Mouse (Mus musculus): Measurements from ENCODE around the gene Raf1. TPM values are rescaled to one million over a fixed set of nuclear protein-coding genes. Genes with fewer than 3 reads are reported as not detected.

The Raf1 gene
- polyA plus RNA-seq, 1 experiment from 2014 or later, result 135 TPM

GRCm38 (mm10) chr6:115694441-115694842 lies 18.0 kb upstream of the Raf1 start:
- 59% methylated on average over 9 of the region's 9 CpGs for WGBS

GRCm38 (mm10) chr6:115692963-115693730 lies 16.7 kb upstream of the Raf1 start:
- Histone ChIP-seq H3K9me3 (no peaks in the 10 kb centered on the region; the same call in 1 of the 2 replicates), H3K36me3 (no peaks in the 10 kb centered on the region), H3K4me1 (replicated peaks) (peaks cover 13% of the 10 kb centered on the region), H3K27me3 (ENCODE audit: insufficient read depth, poor library complexity, severe bottlenecking) (no peaks in the 10 kb centered on the region), H3K27ac (no peak overlapping the region), H3K4me3 (no peak overlapping the region)
- DNase-seq (ENCODE audit: low spot score), result peak; percentile 21
- 73% methylated on average over 5 of the region's 5 CpGs for WGBS

More at GRCm38 (mm10) chr6:115694441-115694842, 18.0 kb upstream of the Raf1 start:
- Histone ChIP-seq H3K27ac (no peak overlapping the region), H3K36me3 (no peaks in the 10 kb centered on the region), H3K9me3 (no peaks in the 10 kb centered on the region; the same call in 1 of the 2 replicates), H3K4me1 (replicated peaks) (peaks cover 14% of the 10 kb centered on the region), H3K4me3 (no peak overlapping the region), H3K27me3 (ENCODE audit: insufficient read depth, poor library complexity, severe bottlenecking) (no peaks in the 10 kb centered on the region)
- no peak for DNase-seq (ENCODE audit: low spot score)

- H3K4me3 ChIP-seq, result no peak overlapping the region
- no peaks in the 10 kb centered on the region; the same call in 1 of the 2 replicates for H3K9me3 ChIP-seq
- WGBS, result 72% methylated on average over 9 of the region's 9 CpGs
- no peaks in the 10 kb centered on the region for H3K36me3 ChIP-seq
- no peaks in the 10 kb centered on the region for H3K27me3 ChIP-seq (ENCODE audit: insufficient read depth, poor library complexity, severe bottlenecking)
- H3K27ac ChIP-seq, result no peak overlapping the region
- H3K4me1 ChIP-seq (replicated peaks), result peaks cover 5% of the 10 kb centered on the region; the same call in 1 of the 2 replicates
- no peak for DNase-seq (ENCODE audit: low spot score)
Observed at GRCm38 (mm10) chr6:115692163-115692950, 15.9 kb upstream of the Raf1 start.

- Histone ChIP-seq H3K27me3 (ENCODE audit: insufficient read depth, poor library complexity, severe bottlenecking) (no peaks in the 10 kb centered on the region), H3K36me3 (no peaks in the 10 kb centered on the region), H3K4me3 (no peak overlapping the region), H3K9me3 (no peaks in the 10 kb centered on the region; the same call in 1 of the 2 replicates), H3K4me1 (replicated peaks) (peaks cover 3% of the 10 kb centered on the region; the same call in 1 of the 2 replicates), H3K27ac (no peak overlapping the region)
- no peak for DNase-seq (ENCODE audit: low spot score)
- 97% methylated on average over 4 of the region's 4 CpGs for WGBS
Observed at GRCm38 (mm10) chr6:115690105-115690504, 13.7 kb upstream of the Raf1 start.

- no peak for DNase-seq (ENCODE audit: low spot score)
- Histone ChIP-seq H3K27me3 (ENCODE audit: insufficient read depth, poor library complexity, severe bottlenecking) (no peaks in the 10 kb centered on the region), H3K27ac (no peak overlapping the region), H3K4me3 (no peak overlapping the region), H3K4me1 (replicated peaks) (0 out of 2 replicates have a peak, but pooled peaks cover 4% of the 10 kb centered on the region), H3K9me3 (no peaks in the 10 kb centered on the region; the same call in 1 of the 2 replicates), H3K36me3 (no peaks in the 10 kb centered on the region)
- 90% methylated on average over 4 of the region's 4 CpGs for WGBS
Observed at GRCm38 (mm10) chr6:115688589-115688988, 12.2 kb upstream of the Raf1 start.

- Histone ChIP-seq H3K27me3 (ENCODE audit: insufficient read depth, poor library complexity, severe bottlenecking) (no peaks in the 10 kb centered on the region), H3K9me3 (no peaks in the 10 kb centered on the region; the same call in 1 of the 2 replicates), H3K27ac (no peak overlapping the region), H3K36me3 (no peaks in the 10 kb centered on the region), H3K4me3 (no peak overlapping the region), H3K4me1 (replicated peaks) (0 out of 2 replicates have a peak, but pooled peaks cover 4% of the 10 kb centered on the region)
- 62% methylated on average over 3 of the region's 3 CpGs for WGBS
- no peak for DNase-seq (ENCODE audit: low spot score)
Observed at GRCm38 (mm10) chr6:115687753-115688152, 11.3 kb upstream of the Raf1 start.

- Histone ChIP-seq H3K27me3 (ENCODE audit: insufficient read depth, poor library complexity, severe bottlenecking) (no peaks in the 10 kb centered on the region), H3K4me1 (replicated peaks) (0 out of 2 replicates have a peak, but pooled peaks cover 4% of the 10 kb centered on the region), H3K36me3 (no peaks in the 10 kb centered on the region), H3K27ac (peak overlapping the region; percentile 68), H3K9me3 (no peaks in the 10 kb centered on the region; the same call in 1 of the 2 replicates), H3K4me3 (peak overlapping the region; percentile 29)
- DNase-seq (ENCODE audit: low spot score), result peak; percentile 9
- 59% methylated on average over 11 of the region's 11 CpGs for WGBS
Observed at GRCm38 (mm10) chr6:115684851-115685646, 8.6 kb upstream of the Raf1 start.

GRCm38 (mm10) chr6:115684271-115684670 lies 7.8 kb upstream of the Raf1 start:
- WGBS, result 93% methylated on average over 2 of the region's 2 CpGs
- no peak for DNase-seq (ENCODE audit: low spot score)

GRCm38 (mm10) chr6:115681066-115681465 lies 4.6 kb upstream of the Raf1 start:
- 88% methylated on average over 4 of the region's 4 CpGs for WGBS
- Histone ChIP-seq H3K27me3 (ENCODE audit: insufficient read depth, poor library complexity, severe bottlenecking) (no peaks in the 10 kb centered on the region), H3K4me1 (replicated peaks) (peaks cover 8% of the 10 kb centered on the region; the same call in 1 of the 2 replicates)

More at GRCm38 (mm10) chr6:115684271-115684670, 7.8 kb upstream of the Raf1 start:
- no peak overlapping the region for H3K27ac ChIP-seq
- H3K36me3 ChIP-seq, result no peaks in the 10 kb centered on the region
- H3K27me3 ChIP-seq (ENCODE audit: insufficient read depth, poor library complexity, severe bottlenecking), result no peaks in the 10 kb centered on the region
- no peaks in the 10 kb centered on the region; the same call in 1 of the 2 replicates for H3K9me3 ChIP-seq
- H3K4me1 ChIP-seq (replicated peaks), result 0 out of 2 replicates have a peak, but pooled peaks cover 4% of the 10 kb centered on the region
- H3K4me3 ChIP-seq, result no peak overlapping the region

GRCm38 (mm10) chr6:115678012-115678411 lies 1.6 kb upstream of the Raf1 start:
- no peak overlapping the region for H3K27ac ChIP-seq
- H3K36me3 ChIP-seq, result no peaks in the 10 kb centered on the region
- peaks cover 18% of the 10 kb centered on the region for H3K4me1 ChIP-seq (replicated peaks)
- no peak overlapping the region for H3K4me3 ChIP-seq
- no peaks in the 10 kb centered on the region for H3K27me3 ChIP-seq (ENCODE audit: insufficient read depth, poor library complexity, severe bottlenecking)
- no peak for DNase-seq (ENCODE audit: low spot score)
- no peaks in the 10 kb centered on the region for H3K9me3 ChIP-seq
- 97% methylated on average over 1 of the region's 1 CpGs for WGBS

More at GRCm38 (mm10) chr6:115681066-115681465, 4.6 kb upstream of the Raf1 start:
- DNase-seq (ENCODE audit: low spot score), result no peak
- Histone ChIP-seq H3K27ac (no peak overlapping the region), H3K4me3 (no peak overlapping the region), H3K9me3 (no peaks in the 10 kb centered on the region), H3K36me3 (no peaks in the 10 kb centered on the region)

GRCm38 (mm10) chr6:115677441-115677840 lies 1.0 kb upstream of the Raf1 start:
- Histone ChIP-seq H3K27ac (peak overlapping the region; percentile 99), H3K4me1 (replicated peaks) (peaks cover 24% of the 10 kb centered on the region), H3K27me3 (ENCODE audit: insufficient read depth, poor library complexity, severe bottlenecking) (no peaks in the 10 kb centered on the region), H3K9me3 (no peaks in the 10 kb centered on the region), H3K4me3 (peak overlapping the region; percentile 93), H3K36me3 (0 out of 2 replicates have a peak, but pooled peaks cover 3% of the 10 kb centered on the region)
- DNase-seq (ENCODE audit: low spot score), result no peak
- WGBS, result 94% methylated on average over 7 of the region's 7 CpGs

All from hindbrain, embryonic 10.5 days (tissue).